Mouse (Mus musculus) urinary bladder, adult 2 months (tissue): ENCODE data around the gene Myog. TPM values are rescaled to one million over a fixed set of nuclear protein-coding genes. Genes with fewer than 3 reads are reported as not detected.
"Not testable (repeated sequence)": the region's sequence is repeated elsewhere in the genome, so short reads cannot be mapped to it uniquely, and the experiment has no call there.

Experiments
- DNase-seq: peaks from one replicate; pipeline ENCODE4 v3.0.0; 2022; ENCODE audit warnings: low spot score
- polyA plus RNA-seq: library from polyadenylated mRNA; depleted of rRNA; stranded (reverse); fragments of >200 nt; gene quantifications from 2 replicates; pipeline ENCODE4 v1.2.3, GENCODE M21; 2012; rRNA removed

Gene Myog
- polyA plus RNA-seq, result not detected in 2 replicates

GRCm38 (mm10) chr1:134289598-134290099 is at the start of gene Myog:
Myog (plus strand) TSS chr1:134289989.
- DNase-seq, result no peak

- no peak for DNase-seq
Measured at GRCm38 (mm10) chr1:134240701-134241100, 49.1 kb upstream of the Myog start.

- DNase-seq, result no peak
Measured at GRCm38 (mm10) chr1:134241298-134241697, 48.5 kb upstream of the Myog start.

- no peak for DNase-seq
Measured at GRCm38 (mm10) chr1:134242286-134242685, 47.5 kb upstream of the Myog start.

- no peak for DNase-seq
Measured at GRCm38 (mm10) chr1:134243505-134243904, 46.3 kb upstream of the Myog start.

GRCm38 (mm10) chr1:134243948-134244914 is 45.6 kb upstream of the Myog start:
- peak; percentile 80 for DNase-seq

GRCm38 (mm10) chr1:134245004-134245717 is 44.6 kb upstream of the Myog start:
- no peak for DNase-seq

- DNase-seq, result no peak
Measured at GRCm38 (mm10) chr1:134246590-134246989, 43.2 kb upstream of the Myog start.

- not testable (repeated sequence) for DNase-seq
Measured at GRCm38 (mm10) chr1:134249681-134250080, 40.1 kb upstream of the Myog start.

- DNase-seq, result no peak
Measured at GRCm38 (mm10) chr1:134264341-134264740, 25.4 kb upstream of the Myog start.

- DNase-seq, result no peak
Measured at GRCm38 (mm10) chr1:134265797-134266196, 24.0 kb upstream of the Myog start.

GRCm38 (mm10) chr1:134270026-134270425 is 19.8 kb upstream of the Myog start:
- no peak for DNase-seq

GRCm38 (mm10) chr1:134272754-134273250 is 17.0 kb upstream of the Myog start:
- no peak for DNase-seq

- no peak for DNase-seq
Measured at GRCm38 (mm10) chr1:134273493-134274395, 16.0 kb upstream of the Myog start.

GRCm38 (mm10) chr1:134274483-134274920 is 15.3 kb upstream of the Myog start:
- no peak for DNase-seq

- DNase-seq, result no peak
Measured at GRCm38 (mm10) chr1:134275616-134276464, 13.9 kb upstream of the Myog start.

- DNase-seq, result no peak
Measured at GRCm38 (mm10) chr1:134276823-134277222, 13.0 kb upstream of the Myog start.

GRCm38 (mm10) chr1:134280174-134280573 is 9.6 kb upstream of the Myog start:
- DNase-seq, result no peak

GRCm38 (mm10) chr1:134281563-134281962 is 8.2 kb upstream of the Myog start:
- no peak for DNase-seq

- DNase-seq, result no peak
Measured at GRCm38 (mm10) chr1:134282342-134282741, 7.4 kb upstream of the Myog start.
